Mouse (Mus musculus) layer of hippocampus, postnatal 10 days (tissue): ENCODE results near the gene Uvrag. TPM values are rescaled to one million over a fixed set of nuclear protein-coding genes. Genes with fewer than 3 reads are reported as not detected.

Experiments used
- DNase-seq, 2 experiments: peaks; one replicate each; pipeline ENCODE4 v3.0.0; 2021; ENCODE audit warnings: low spot score in 2 of 2
- total RNA-seq, 2 experiments: library from RNA; stranded (reverse); gene quantifications; 2 replicates each; pipeline ENCODE4 v1.2.3; 2021

The Uvrag gene
- total RNA-seq, 2 experiments from 2014 or later = 37.6 to 41.0 TPM

- no peak for DNase-seq
Observed at GRCm38 (mm10) chr7:98942746-98943145, 198.2 kb downstream of the Uvrag start.

- no peak for DNase-seq
Observed at GRCm38 (mm10) chr7:98939194-98939593, 201.7 kb downstream of the Uvrag start.

DNA sequence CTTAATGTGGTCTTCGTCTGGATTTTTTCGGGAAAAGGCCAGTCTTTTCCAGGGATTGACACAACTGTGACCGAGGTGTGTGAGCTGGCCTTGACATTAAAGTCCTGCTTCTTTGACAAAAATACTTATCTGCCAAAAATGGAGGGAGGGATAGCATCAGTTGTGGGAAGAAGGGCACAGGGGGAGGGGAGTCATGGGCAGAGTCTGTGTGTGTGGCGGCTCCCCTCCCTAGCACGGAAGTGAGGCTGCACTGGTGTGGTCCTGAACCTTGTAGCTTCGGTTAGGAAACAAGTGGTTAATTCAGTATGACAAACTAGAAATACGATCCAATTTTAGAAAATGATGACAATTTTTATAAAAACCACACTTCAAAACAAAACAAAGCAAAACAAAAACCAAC lies 202.3 kb downstream of the Uvrag start:
- no peak for DNase-seq

- DNase-seq = no peak
Observed at GRCm38 (mm10) chr7:98937079-98937813, 203.7 kb downstream of the Uvrag start.

GRCm38 (mm10) chr7:98935757-98936156 lies 205.2 kb downstream of the Uvrag start:
- no peak for DNase-seq

DNA sequence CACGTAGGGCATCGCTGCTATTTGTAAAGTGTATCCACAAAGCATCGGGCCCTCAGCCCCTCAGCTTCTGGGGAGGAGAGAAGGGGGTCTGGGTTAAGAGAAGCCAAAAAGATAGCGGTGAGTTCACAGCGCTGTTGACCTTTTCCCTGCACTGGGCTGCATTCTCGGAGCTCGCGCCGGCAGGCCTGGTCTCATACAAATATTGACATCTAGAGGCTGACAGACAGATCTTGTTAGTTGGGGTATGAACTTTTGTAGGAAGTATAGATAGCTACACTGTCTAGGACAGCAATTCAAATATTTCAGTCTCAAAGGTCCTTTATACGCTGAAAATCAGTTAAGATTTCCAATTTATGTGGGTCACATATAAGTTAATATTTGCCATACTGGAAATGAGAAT lies 205.7 kb downstream of the Uvrag start:
- DNase-seq = no peak

GRCm38 (mm10) chr7:98928336-98929025 lies 212.5 kb downstream of the Uvrag start:
- no peak for DNase-seq

- DNase-seq = no peak
Observed at GRCm38 (mm10) chr7:98926906-98927528, 213.9 kb downstream of the Uvrag start.

- no peak for DNase-seq
Observed at GRCm38 (mm10) chr7:98924380-98924869, 216.5 kb downstream of the Uvrag start.

GRCm38 (mm10) chr7:98922984-98923383 lies 218.0 kb downstream of the Uvrag start:
- no peak for DNase-seq

DNA sequence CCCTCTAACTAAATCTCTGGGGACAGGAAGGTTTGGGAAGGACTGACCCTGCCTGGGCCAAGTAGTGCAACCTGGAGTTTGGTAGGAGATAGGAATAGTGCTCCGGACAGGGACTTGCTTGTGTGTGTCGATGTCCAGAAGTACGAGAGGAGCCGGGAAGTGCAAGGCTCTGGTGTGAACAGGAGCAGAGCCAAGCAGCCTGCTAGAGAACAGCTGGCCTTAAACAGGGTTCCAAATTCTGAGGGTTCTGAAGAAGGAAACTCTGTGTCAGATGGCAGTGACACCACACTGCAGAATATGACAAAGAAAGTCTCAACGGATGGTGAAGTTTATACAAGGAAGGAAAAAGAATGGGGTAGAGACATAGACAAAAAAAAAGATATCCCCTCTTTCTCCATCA lies 223.5 kb downstream of the Uvrag start:
- no peak for DNase-seq

GRCm38 (mm10) chr7:98916581-98916980 lies 224.4 kb downstream of the Uvrag start:
- no peak for DNase-seq

- DNase-seq = no peak
Observed at GRCm38 (mm10) chr7:98912953-98913360, 228.0 kb downstream of the Uvrag start.

DNA sequence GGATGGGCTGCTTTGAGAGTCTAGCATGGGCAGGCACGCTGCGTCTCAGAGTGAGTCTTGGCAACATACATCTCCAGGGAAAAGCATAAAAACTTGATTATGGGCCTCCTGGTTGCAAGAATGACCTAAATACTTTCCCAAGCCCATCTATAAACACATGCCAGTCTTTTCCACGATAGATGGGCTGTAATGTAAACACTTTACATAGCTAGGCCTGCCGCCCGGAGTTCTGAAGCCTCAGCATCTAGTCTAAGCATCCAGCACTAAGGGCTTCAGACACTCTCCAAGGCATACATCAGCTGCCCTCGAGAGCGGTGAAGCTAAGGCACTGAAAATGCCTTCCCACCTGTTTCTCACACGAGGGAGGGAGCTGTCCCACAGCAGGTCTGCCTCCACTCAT lies 229.7 kb downstream of the Uvrag start:
- no peak for DNase-seq

- no peak for DNase-seq
Observed at GRCm38 (mm10) chr7:98910712-98911111, 230.2 kb downstream of the Uvrag start.

DNA sequence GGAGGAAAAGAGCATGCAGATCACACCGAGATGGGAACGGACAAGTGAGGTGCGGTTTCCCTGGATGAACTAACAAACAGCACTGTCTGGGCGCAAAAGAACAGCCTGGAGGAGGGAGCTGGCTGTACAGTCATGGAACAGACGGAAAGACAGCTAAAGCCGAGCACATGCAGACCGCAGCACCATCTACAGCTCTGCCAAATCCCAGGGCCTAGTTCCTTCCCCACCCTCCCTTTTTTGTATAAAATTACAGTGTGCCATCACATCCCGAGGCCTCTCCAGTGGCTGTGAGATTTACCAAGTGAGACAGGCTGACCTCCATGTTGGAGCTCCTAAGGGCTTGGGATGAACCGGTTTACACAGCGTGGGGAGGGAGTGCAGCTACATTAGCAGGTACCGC lies 230.8 kb downstream of the Uvrag start:
- no peak for DNase-seq

GRCm38 (mm10) chr7:98907476-98907875 lies 233.5 kb downstream of the Uvrag start:
- no peak for DNase-seq

DNA sequence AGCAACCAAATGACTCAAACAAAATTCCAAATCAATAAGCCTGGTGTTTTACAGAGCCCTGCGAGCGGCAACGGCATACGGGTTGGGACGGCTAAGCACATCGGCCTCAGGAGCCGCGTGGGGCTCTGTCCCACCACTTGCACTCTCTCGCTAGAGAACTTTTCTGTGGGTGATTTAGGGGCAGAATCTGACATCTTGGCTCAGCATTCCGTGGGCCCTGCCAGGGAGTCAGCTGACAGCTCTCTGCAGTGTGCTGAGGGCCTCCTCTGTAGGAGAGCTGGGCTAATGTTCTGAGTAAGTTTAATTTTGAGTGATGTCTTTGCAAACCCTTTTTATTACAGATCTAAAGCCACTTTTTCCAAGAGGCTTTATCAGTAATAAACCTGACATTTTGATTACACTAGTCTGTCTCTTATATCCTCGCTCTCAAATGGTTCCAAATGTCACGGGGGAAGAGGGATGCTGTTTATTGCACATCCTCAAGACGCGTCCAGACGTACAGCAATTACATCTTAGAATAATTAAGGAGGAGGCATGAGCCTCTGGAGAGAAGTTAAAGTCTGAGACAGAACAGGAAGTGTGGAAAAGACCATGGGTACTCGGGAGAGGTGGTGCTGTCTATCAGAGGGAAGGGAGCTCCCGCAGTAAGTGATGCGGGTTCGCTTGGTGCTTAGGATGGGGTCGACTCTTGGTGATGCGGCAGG lies 236.1 kb downstream of the Uvrag start:
- DNase-seq = no peak

DNA sequence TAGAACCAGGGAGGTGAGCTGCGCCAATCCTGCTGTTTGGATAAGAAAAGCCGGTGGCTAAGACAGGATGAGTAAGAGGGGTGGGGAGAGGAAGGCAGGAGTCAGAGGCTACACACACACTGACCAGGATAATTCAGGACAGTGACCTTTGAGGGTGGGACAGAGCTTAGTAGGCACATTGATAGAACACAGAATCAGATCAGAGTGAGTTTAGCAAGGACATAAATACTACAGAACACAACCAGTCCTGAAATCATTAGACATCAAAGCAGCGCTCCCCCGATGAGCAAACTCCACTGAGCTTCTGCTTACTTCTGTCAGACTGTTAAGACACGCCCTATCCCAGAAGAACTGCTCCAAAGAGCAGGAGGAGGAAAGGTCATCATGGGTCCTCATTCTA lies 237.1 kb downstream of the Uvrag start:
- DNase-seq = no peak

GRCm38 (mm10) chr7:98901120-98901519 lies 239.8 kb downstream of the Uvrag start:
- DNase-seq = no peak

- DNase-seq = no peak
Observed at GRCm38 (mm10) chr7:98899815-98900214, 241.1 kb downstream of the Uvrag start.

GRCm38 (mm10) chr7:98897323-98897722 lies 243.6 kb downstream of the Uvrag start:
- DNase-seq = no peak
